Mouse (Mus musculus): Measurements from ENCODE around the gene Zfp563.

Gene Zfp563

GRCm38 (mm10) chr17:33089220-33089949 lies at the start of gene Zfp563:
Gene Zfp563, plus strand, starts transcription at chr17:33089310.
- DNase-seq = peak; percentile 100

- no peak for DNase-seq
Measured at GRCm38 (mm10) chr17:33058791-33059190, 30.3 kb upstream of the Zfp563 start.

- no peak for DNase-seq
Measured at GRCm38 (mm10) chr17:33063001-33063400, 26.1 kb upstream of the Zfp563 start.

GRCm38 (mm10) chr17:33067958-33068357 lies 21.2 kb upstream of the Zfp563 start, which contains the start of gene 4921501E09Rik:
Gene 4921501E09Rik, minus strand, starts transcription at chr17:33068058.
- no peak for DNase-seq

- peak; percentile 74 for DNase-seq
Measured at GRCm38 (mm10) chr17:33091630-33092029, 2.5 kb downstream of the Zfp563 start.

GRCm38 (mm10) chr17:33092391-33093193 lies 3.5 kb downstream of the Zfp563 start:
- DNase-seq = peak; percentile 98

- no peak for DNase-seq
Measured at GRCm38 (mm10) chr17:33097396-33097795, 8.3 kb downstream of the Zfp563 start.

- DNase-seq = no peak
Measured at GRCm38 (mm10) chr17:33124546-33124945, 35.4 kb downstream of the Zfp563 start.

GRCm38 (mm10) chr17:33126257-33126656 lies 37.1 kb downstream of the Zfp563 start:
- DNase-seq = no peak

GRCm38 (mm10) chr17:33139261-33139820 lies 50.2 kb downstream of the Zfp563 start, which contains the start of gene Morc2b:
Gene Morc2b, minus strand, starts transcription at chr17:33139683.
- DNase-seq = peak; percentile 82

Measured in heart, adult 11 months (tissue).